Mouse (Mus musculus): Measurements from ENCODE around the gene Nccrp1. TPM values are rescaled to one million over a fixed set of nuclear protein-coding genes. Genes with fewer than 3 reads are reported as not detected.

Gene Nccrp1
- not detected for total RNA-seq (2021)
- polyA plus RNA-seq (2012; rRNA removed), result 0.10 TPM in 1 of 2 replicates, not detected in the other
- long read RNA-seq, result 0 reads

GRCm38 (mm10) chr7:28547154-28547553, at the start of gene Nccrp1:
Nccrp1 (minus strand) TSS chr7:28547254.
- DNase-seq, result no peak

- peak; percentile 84 for DNase-seq
Observed at GRCm38 (mm10) chr7:28595751-28596435, 48.8 kb upstream of the Nccrp1 start.

GRCm38 (mm10) chr7:28593206-28594111, 46.4 kb upstream of the Nccrp1 start:
- DNase-seq, result peak; percentile 65

DNA sequence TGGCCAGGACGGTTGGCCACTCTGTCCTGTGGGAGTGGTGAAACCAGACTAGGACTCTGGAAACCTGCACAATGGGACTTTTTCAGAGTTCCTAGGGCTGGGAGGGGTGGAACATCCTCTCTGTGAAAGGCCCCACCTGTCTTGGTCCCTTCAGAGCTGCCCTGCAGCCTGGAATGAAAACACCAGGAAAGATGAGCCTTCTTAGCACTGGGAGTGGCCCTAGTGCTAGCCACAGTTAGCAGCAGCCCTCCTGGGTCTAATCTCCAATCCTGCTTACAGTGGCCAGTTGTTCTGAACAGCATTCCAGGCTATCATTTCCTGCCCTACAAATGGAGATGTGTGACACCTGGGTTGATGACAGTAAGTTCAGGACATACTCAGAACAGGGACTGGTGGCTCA, 44.8 kb upstream of the Nccrp1 start:
- no peak for DNase-seq

DNA sequence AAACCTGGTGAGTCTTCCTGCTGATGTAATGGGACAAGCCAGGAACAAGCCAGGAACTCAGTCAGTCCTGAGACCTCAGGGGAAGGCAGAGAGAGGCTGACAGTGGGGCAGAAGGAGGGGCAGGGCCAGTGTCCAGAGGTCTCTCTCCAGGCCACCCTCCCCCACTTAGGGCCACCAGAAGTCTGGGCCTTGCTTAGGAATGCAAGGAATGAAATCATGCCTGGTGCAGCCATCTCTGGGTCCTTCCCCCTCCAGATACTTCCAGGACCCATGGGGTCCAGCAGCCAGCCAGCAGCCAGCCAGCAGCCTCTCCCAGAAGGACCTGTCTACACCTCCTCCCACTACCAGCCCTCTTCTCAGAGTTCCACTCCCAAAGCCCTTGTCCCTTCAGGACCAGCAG, 40.6 kb upstream of the Nccrp1 start:
- DNase-seq, result no peak

GRCm38 (mm10) chr7:28586663-28587411, 39.8 kb upstream of the Nccrp1 start:
- peak; percentile 84 for DNase-seq

GRCm38 (mm10) chr7:28585001-28585400, 37.9 kb upstream of the Nccrp1 start:
- no peak for DNase-seq

DNA sequence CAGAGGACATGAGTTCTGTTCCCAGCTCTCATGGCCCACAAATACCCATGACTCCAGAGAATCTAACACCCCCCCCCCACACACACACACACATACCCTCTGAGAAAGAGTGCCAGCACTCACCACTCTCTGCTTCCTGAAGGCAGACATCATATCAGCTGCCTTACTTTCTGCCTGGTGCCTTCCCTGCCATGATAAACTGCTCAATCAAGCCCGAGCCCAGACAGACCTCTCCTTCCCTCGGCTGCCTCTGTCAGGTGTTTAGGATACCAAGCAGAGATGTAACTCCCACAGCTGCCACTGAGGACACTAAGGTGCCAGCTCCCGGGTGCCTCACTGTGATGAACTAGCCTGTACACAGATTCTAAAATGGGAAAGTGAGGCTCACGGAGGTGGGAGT, 37.4 kb upstream of the Nccrp1 start:
- DNase-seq, result no peak

GRCm38 (mm10) chr7:28583570-28584344, 36.7 kb upstream of the Nccrp1 start:
- DNase-seq, result no peak

DNA sequence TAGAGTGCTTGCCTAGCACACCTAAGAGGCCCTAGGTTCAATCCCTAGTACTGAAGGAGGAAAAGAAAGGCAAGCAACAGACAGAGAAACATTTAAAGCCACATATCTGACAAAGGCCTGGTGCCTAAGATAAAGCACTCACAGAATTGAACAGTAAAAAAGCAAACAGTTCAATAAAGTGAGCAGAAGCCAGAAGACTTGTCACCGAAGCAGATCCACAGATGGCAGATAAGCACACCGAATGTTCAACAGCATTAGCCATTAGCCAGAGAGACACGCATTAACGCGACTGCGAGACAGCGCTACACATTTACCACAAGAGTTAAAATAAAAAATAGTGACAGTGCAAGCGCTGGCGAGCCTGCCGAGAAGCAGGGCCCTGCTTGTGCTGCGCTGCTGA, 35.8 kb upstream of the Nccrp1 start:
- no peak for DNase-seq

- DNase-seq, result no peak
Observed at GRCm38 (mm10) chr7:28581721-28582120, 34.7 kb upstream of the Nccrp1 start.

GRCm38 (mm10) chr7:28579826-28580225, 32.8 kb upstream of the Nccrp1 start:
- no peak for DNase-seq

GRCm38 (mm10) chr7:28578543-28579053, 31.5 kb upstream of the Nccrp1 start:
- peak; percentile 52 for DNase-seq

- DNase-seq, result peak; percentile 63
Observed at GRCm38 (mm10) chr7:28577826-28578542, 30.9 kb upstream of the Nccrp1 start.

DNA sequence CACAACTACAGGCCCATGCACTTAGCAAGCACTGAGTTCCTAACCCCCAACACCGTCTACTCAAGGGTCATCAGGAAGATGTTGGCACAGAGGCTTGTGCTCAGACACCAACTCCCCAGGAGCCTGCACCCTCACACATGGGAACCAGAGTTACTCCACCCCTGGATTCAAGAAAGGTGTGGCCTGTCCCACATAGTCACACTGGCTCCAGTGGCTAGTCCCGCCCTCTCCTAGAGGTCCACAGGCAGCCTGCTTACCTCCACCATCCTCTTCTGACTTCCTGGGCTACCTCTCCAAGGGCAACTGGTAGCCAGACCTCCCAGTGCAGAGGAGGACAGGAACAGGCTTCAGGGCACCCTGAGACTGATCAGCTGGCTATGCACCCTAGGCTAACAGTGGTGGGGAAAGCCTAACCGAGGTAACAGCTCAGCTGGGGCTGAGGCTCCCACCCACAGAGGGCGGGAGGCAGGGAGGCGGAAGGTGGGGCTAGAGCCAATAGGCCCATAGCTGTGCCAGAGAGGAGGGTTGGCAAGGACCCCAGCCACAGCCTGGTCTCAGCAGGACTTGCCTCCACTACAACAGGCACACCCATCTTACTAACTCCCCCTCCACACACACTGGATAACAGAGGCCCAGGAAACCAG, 29.3 kb upstream of the Nccrp1 start:
- DNase-seq, result no peak

DNA sequence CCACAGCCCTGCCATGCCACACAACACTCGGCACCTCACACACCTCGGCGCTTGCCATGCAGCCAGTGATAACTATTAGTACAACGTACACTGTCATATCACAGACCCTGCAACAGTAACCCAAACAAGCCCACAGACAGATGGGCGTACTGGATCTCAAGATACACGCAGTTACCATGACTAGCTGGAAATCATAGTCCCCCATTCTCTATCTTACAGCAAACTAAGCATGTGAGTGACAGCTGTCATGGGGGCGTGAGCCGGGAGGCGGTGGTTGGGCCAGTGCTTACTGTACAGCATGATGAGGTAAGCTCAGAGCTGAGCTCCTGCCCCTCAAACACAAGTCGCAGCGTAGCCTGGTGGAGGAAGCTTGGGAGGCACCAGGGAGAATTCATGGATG, 28.5 kb upstream of the Nccrp1 start:
- no peak for DNase-seq

GRCm38 (mm10) chr7:28573236-28573635, 26.2 kb upstream of the Nccrp1 start:
- no peak for DNase-seq

DNA sequence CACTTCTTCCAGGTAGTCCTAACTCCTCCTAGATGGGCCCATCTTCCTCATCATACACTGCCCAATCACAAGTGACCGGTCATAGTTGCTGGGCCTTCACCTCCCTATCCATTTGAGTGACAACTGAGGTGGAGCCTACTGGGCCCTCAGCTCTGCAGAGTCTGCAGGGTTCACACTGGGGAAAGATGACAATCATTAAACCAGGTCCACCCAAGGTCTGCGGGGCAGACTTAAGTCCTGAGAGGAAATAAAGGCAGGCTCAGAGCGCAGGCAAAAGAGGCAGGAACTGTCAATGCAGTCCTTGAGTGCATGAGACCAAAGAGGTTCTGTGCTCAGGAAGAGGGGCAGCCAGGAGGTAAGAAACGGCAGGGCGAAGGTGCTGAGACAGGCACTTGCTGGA, 25.6 kb upstream of the Nccrp1 start:
- no peak for DNase-seq

GRCm38 (mm10) chr7:28570982-28571682, 24.1 kb upstream of the Nccrp1 start:
- peak; percentile 71 for DNase-seq
